20 mouse cellular contexts compared by ENCODE assay signal in the genomic region with DNA sequence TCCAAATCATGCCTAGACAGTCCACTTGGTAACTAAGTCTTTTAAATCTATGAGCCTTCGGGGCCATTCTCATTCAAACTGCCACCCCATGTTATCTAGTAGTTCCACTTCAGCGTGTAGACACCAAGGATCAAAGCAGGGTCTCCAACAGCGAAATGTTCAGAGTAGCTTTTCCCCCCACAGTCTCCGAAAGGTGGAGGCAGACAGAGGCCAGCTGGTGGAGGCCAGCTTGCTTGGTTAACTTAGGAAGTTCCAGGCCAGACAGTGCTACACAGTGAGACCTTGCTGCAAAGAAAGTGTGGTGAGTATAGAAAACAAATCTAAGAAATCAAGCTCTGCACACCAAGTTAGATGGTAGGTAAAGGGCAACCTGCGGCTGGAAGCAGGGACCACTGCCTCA. TPM values are rescaled to one million over a fixed set of nuclear protein-coding genes. Genes with fewer than 3 reads are reported as not detected.
"Had no signal": no experiment of that assay in that cellular context is flagged by ENCODE, and none has a peak within 500 bp of the region (broad histone marks: within the 10 kb centered on the region; RNA-seq: fewer than 3 reads in every experiment).

No protein-coding gene starts in this region.

- DNase-seq: right cerebral cortex, postnatal 14 days; thymus, adult 2 months; thymus, postnatal 25 days; thymus, postnatal 4 days had no signal

- H3K9ac ChIP-seq: liver, embryonic 12.5 days; liver, embryonic 14.5 days; lung, embryonic 15.5 days; midbrain, embryonic 13.5 days; midbrain, embryonic 15.5 days; neural tube, embryonic 12.5 days; stomach, embryonic 15.5 days had no signal

- ATAC-seq: liver, embryonic 12.5 days; midbrain, embryonic 13.5 days; midbrain, embryonic 15.5 days had no signal

- H3K27me3 ChIP-seq: liver, embryonic 12.5 days; lung, embryonic 15.5 days; midbrain, embryonic 13.5 days; midbrain, embryonic 15.5 days; neural tube, embryonic 12.5 days; stomach, embryonic 15.5 days had no signal

- H3K4me3 ChIP-seq: liver, embryonic 12.5 days; lung, embryonic 15.5 days; megakaryocyte, embryonic 14.5 days; midbrain, embryonic 13.5 days; midbrain, embryonic 15.5 days; neural tube, embryonic 12.5 days; stomach, embryonic 15.5 days had no signal

- H3K4me2 ChIP-seq: liver, embryonic 12.5 days; lung, embryonic 15.5 days; midbrain, embryonic 11.5 days; midbrain, embryonic 13.5 days; midbrain, embryonic 15.5 days; neural tube, embryonic 12.5 days; stomach, embryonic 15.5 days had no signal

- H3K36me3 ChIP-seq: lung, embryonic 15.5 days; midbrain, embryonic 13.5 days; midbrain, embryonic 15.5 days; neural tube, embryonic 12.5 days; stomach, embryonic 15.5 days had no signal

- H3K27ac ChIP-seq: liver, embryonic 12.5 days; liver, embryonic 14.5 days; lung, embryonic 15.5 days; macrophage; midbrain, embryonic 13.5 days; midbrain, embryonic 15.5 days; neural tube, embryonic 12.5 days; stomach, embryonic 15.5 days; stomach, postnatal 0 days had no signal

- H3K9me3 ChIP-seq: liver, embryonic 12.5 days; lung, embryonic 15.5 days; megakaryocyte, embryonic 14.5 days; midbrain, embryonic 13.5 days; midbrain, embryonic 15.5 days; neural tube, embryonic 12.5 days; stomach, embryonic 15.5 days had no signal

RNA-seq across cellular contexts. Expression of a gene that starts 8.3 kb away (rescaled TPM):
- polyA plus RNA-seq: liver, adult 2 months; liver, embryonic 12.5 days; macrophage; midbrain, embryonic 11.5 days; midbrain, embryonic 15.5 days; neural tube, embryonic 14.5 days; urinary bladder, adult 2 months had no signal

RNA-seq across cellular contexts. Expression of a gene that starts 36.7 kb away (rescaled TPM):
- polyA plus RNA-seq: liver, adult 2 months; liver, embryonic 12.5 days; liver, embryonic 16.5 days; lung, embryonic 15.5 days; macrophage; midbrain, embryonic 11.5 days; midbrain, embryonic 13.5 days; midbrain, embryonic 15.5 days; midbrain, postnatal 0 days; neural tube, embryonic 12.5 days; neural tube, embryonic 14.5 days; stomach, embryonic 15.5 days; urinary bladder, adult 2 months had no signal
